Mouse (Mus musculus): ENCODE data around the gene Abl2.

- no peak for TF ChIP-seq POLR2A (IDR thresholded peaks at IDR 0.05; ENCODE audit: borderline replicate concordance, control insufficient read depth, low read depth, low read length)
- TF ChIP-seq CTCF (IDR thresholded peaks at IDR 0.05; ENCODE audit: control insufficient read depth, insufficient read depth, low read length), result no peak
Observed at GRCm38 (mm10) chr1:156658676-156659075, 100.1 kb downstream of the Abl2 start.

All from bone marrow, adult 2 months (tissue).